Mouse (Mus musculus) neural tube, embryonic 12.5 days (tissue): ENCODE measurements around the gene Sv2c. TPM values are rescaled to one million over a fixed set of nuclear protein-coding genes. Genes with fewer than 3 reads are reported as not detected.

Source experiments
- ATAC-seq: fragments of 200-750 bp; cut with Nextera tagmentation; 2 replicates; pipeline ENCODE4 v1.8.0; 2017; ENCODE audit warnings: low read depth, mild to moderate bottlenecking, moderate TSS enrichment, moderate library complexity; ENCODE audit not compliant: low FRiP score
- H3K27ac ChIP-seq: fragments of 300-500 bp; sonication (generic); 2 replicates; pipeline ENCODE4 v1.5.1; 2016
- H3K27me3 ChIP-seq: fragments of 300-500 bp; sonication (generic); replicated peaks from 2 replicates; pipeline ENCODE4 v1.6.1; 2016; ENCODE audit warnings: mild to moderate bottlenecking
- H3K36me3 ChIP-seq: fragments of 300-500 bp; sonication (generic); 2 replicates; pipeline ENCODE4 v1.6.1; 2016; ENCODE audit warnings: mild to moderate bottlenecking
- H3K4me1 ChIP-seq: fragments of 300-500 bp; sonication (generic); 2 replicates; pipeline ENCODE4 v1.6.1; 2016
- H3K4me2 ChIP-seq: fragments of 300-500 bp; sonication (generic); replicated peaks from 2 replicates; pipeline ENCODE4 v1.6.1; 2016; ENCODE audit warnings: mild to moderate bottlenecking
- H3K4me3 ChIP-seq: fragments of 300-500 bp; sonication (generic); 2 replicates; pipeline ENCODE4 v1.5.1; 2016
- H3K9ac ChIP-seq: fragments of 300-500 bp; sonication (generic); 2 replicates; pipeline ENCODE4 v1.6.1; 2016; ENCODE audit warnings: mild to moderate bottlenecking
- H3K9me3 ChIP-seq: fragments of 300-500 bp; sonication (generic); 2 replicates; pipeline ENCODE4 v1.6.1; 2016; ENCODE audit warnings: mild to moderate bottlenecking
- WGBS: fragments of 180-500 bp; shearing (Covaris S2); methylation state at CpG from one replicate; pipeline ENCODE4 v1.1.7; 2016; 5-methylcytosine and 5-hydroxymethylcytosine counted together
- polyA plus RNA-seq: library from polyadenylated mRNA; unstranded; fragments of >200 nt; fragmentation: Nextera tagmentation; extraction: Ambion mirVana; gene quantifications from 2 replicates; pipeline ENCODE4 v1.2.1, GENCODE M21; 2016

The Sv2c gene
- polyA plus RNA-seq, 1 experiment from 2014 or later: 16.4 TPM

DNA sequence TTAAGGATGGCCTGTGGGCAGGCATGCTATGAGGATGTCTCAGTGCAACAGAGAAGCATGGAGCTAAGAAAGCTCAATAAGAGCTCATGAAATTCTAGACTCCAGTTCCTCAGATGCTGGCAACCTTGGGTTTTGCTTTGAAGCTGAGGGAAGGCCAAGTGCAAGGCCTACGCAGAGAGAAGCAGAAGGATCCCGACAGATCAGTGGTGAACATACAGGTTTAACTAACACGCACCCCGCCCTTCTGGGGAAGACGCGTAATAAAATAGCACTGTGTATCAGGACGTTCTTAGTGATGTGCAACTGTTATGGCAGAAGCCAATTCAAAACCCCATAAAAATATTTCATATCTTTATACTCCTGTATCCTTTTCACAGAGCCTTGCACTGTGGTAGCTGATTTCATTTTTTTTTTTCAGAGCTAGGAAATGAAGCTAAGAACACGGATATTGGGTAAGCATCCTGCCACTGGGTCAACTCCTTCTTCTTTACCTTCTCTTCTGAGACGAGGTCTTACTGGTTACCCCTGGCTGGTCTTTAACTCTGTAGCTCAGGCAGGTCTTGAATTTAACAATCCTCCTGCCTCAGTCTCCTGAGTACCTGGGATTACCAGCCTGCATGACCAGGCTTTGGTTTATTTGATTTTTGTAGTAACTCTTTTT is 213.6 kb downstream of the Sv2c start:
- no peak overlapping the region for H3K27ac ChIP-seq
- peaks cover 8% of the 10 kb centered on the region; the same call in 1 of the 2 replicates for H3K9me3 ChIP-seq
- no peak overlapping the region for H3K4me3 ChIP-seq
- H3K9ac ChIP-seq: no peak overlapping the region
- ATAC-seq: no peak
- H3K4me1 ChIP-seq: no peaks in the 10 kb centered on the region
- H3K27me3 ChIP-seq: no peaks in the 10 kb centered on the region
- no peaks in the 10 kb centered on the region for H3K36me3 ChIP-seq
- no peak overlapping the region for H3K4me2 ChIP-seq
- 91% methylated on average over 9 of the region's 9 CpGs for WGBS

- 80% methylated on average over 2 of the region's 2 CpGs for WGBS
Observed at GRCm38 (mm10) chr13:95913046-95913406, 219.4 kb downstream of the Sv2c start.

DNA sequence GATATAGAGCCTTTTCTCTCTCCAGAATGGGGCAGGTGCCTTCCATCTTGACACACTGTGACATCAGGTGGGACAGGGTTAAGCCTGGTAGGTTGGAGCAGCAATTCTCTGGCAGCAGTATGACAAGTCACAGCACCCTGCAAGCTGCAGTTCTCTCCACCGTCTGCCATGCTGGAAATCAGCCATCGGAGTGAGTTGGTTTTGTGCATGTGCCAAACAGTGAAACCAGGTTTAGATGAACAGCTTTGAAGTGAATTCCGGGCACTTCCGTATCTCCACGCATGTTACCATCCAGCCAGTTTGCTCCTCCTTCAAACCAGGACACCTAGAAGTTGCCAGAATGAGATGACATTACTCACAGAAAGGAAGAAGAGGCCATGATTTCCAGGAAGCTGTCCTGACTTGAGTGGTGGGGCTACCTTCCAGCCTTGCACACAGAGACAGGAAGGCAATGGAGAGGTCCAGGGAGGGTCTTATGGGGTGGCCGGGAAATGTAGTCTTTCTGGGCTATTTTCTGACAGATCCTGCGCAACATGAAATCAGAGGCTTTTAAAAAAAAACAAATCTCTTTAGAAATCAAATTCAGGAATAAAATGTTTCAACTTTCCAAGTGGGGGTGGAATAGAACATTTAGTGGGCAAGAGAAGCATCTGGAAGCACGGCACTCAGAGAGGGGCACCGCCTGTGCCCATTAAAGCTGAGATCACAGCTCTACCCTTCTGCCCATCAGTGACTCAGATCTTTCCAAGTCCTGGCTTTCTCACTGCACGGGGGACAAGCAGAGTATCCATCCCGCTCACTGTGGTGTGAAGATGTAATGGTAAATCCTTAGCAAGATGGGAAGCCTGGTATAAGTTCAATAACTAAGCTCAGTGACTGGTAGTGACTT is 220.0 kb downstream of the Sv2c start:
- no peaks in the 10 kb centered on the region for H3K36me3 ChIP-seq
- H3K9me3 ChIP-seq: no peaks in the 10 kb centered on the region
- no peak overlapping the region for H3K4me2 ChIP-seq
- ATAC-seq: no peak
- H3K27ac ChIP-seq: no peak overlapping the region
- no peaks in the 10 kb centered on the region for H3K4me1 ChIP-seq
- WGBS: 90% methylated on average over 11 of the region's 11 CpGs
- H3K9ac ChIP-seq: no peak overlapping the region
- H3K4me3 ChIP-seq: no peak overlapping the region
- H3K27me3 ChIP-seq: no peaks in the 10 kb centered on the region

More at GRCm38 (mm10) chr13:95913046-95913406, 219.4 kb downstream of the Sv2c start:
- no peaks in the 10 kb centered on the region for H3K27me3 ChIP-seq
- no peaks in the 10 kb centered on the region for H3K9me3 ChIP-seq
- H3K36me3 ChIP-seq: no peaks in the 10 kb centered on the region
- no peak overlapping the region for H3K4me3 ChIP-seq
- H3K4me2 ChIP-seq: no peak overlapping the region
- H3K9ac ChIP-seq: no peak overlapping the region
- H3K4me1 ChIP-seq: no peaks in the 10 kb centered on the region
- H3K27ac ChIP-seq: no peak overlapping the region
- no peak for ATAC-seq

DNA sequence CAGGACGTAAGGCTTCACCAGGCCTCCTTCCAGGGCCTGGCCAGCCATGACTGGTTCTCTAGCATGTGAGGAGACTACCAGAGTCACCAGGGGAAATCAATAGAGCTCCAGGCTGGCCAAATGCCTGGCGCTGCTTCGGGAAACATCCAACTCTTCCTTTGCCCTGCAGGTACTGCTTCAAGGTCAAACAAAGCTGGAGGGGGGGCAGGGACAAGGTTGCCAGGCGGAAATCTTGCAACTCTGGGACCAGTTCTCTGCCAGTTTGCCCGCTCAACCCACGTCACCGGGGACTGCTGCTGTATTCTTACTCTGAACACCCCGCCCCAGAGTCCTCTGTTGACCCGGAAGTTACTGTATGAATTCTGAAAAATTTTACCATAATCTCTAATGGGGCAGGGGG is 222.1 kb downstream of the Sv2c start:
- Histone ChIP-seq H3K4me1 (no peaks in the 10 kb centered on the region), H3K9ac (no peak overlapping the region), H3K36me3 (no peaks in the 10 kb centered on the region), H3K9me3 (0 out of 2 replicates have a peak, but pooled peaks cover 4% of the 10 kb centered on the region), H3K4me2 (no peak overlapping the region), H3K4me3 (no peak overlapping the region), H3K27me3 (no peaks in the 10 kb centered on the region), H3K27ac (no peak overlapping the region)
- no peak for ATAC-seq
- WGBS: 81% methylated on average over 9 of the region's 9 CpGs

DNA sequence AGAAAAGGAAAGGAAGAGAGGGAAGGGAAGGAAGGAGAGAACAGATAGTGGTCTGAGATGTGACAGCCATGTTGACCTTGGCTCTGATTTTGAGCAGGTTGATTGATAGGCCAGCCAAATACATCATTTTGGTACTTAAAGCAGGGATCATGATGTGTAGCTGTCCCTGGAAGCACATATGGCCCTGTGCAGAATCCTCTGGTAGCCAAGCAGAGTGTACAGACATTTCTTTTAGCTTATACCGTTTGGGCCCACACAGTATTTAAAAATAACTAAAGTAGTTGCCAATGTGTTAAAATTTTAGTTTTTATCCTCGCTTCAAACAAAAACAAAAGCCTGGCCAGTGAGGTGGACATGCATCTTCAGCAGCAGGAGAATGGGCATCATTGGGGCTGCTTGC is 223.1 kb downstream of the Sv2c start:
- whole genome bisulfite sequencing: 85% methylated on average over 2 of the region's 2 CpGs
- no peak overlapping the region for H3K9ac ChIP-seq

More for the DNA sequence above, 223.1 kb downstream of the Sv2c start:
- 0 out of 2 replicates have a peak, but pooled peaks cover 4% of the 10 kb centered on the region for H3K9me3 ChIP-seq
- H3K4me1 ChIP-seq: no peaks in the 10 kb centered on the region
- no peak for ATAC-seq
- no peak overlapping the region for H3K4me3 ChIP-seq
- H3K36me3 ChIP-seq: no peaks in the 10 kb centered on the region
- no peak overlapping the region for H3K27ac ChIP-seq
- H3K27me3 ChIP-seq: no peaks in the 10 kb centered on the region
- H3K4me2 ChIP-seq: no peak overlapping the region

Other genes with a start within 250 kb of the Sv2c start
- gene Iqgap2, start 240.7 kb downstream of the Sv2c start, polyA plus RNA-seq: 9.5 TPM in 2 replicates
- gene Gm20075, start 51.2 kb downstream of the Sv2c start, polyA plus RNA-seq: 23.4 and 30.8 TPM in 2 replicates
- 0.37 and 0.87 TPM in 2 replicates for gene Gm17190, start 50.5 kb downstream of the Sv2c start, polyA plus RNA-seq